Mouse (Mus musculus) stomach, postnatal 0 days (tissue): ENCODE data around the gene Lsamp. TPM values are rescaled to one million over a fixed set of nuclear protein-coding genes. Genes with fewer than 3 reads are reported as not detected.

ENCODE experiments used
- ATAC-seq: fragments of 200-750 bp; cut with Nextera tagmentation; 2 replicates; pipeline ENCODE4 v1.8.0; 2017; ENCODE audit not compliant: low FRiP score, low TSS enrichment
- DNase-seq: peaks from one replicate; pipeline ENCODE4 v3.0.0-alpha.2; 2016; ENCODE audit warnings: low spot score
- H3K27ac ChIP-seq: fragments of 300-500 bp; sonication (generic); replicated peaks from 2 replicates; pipeline ENCODE4 v1.5.1; 2014; ENCODE audit warnings: mild to moderate bottlenecking, control low read depth
- H3K27me3 ChIP-seq: fragments of 300-500 bp; sonication (generic); 2 replicates; pipeline ENCODE4 v1.6.1; 2014; ENCODE audit warnings: low read length; ENCODE audit not compliant: control insufficient read depth, insufficient read depth
- H3K36me3 ChIP-seq: fragments of 300-500 bp; sonication (generic); 2 replicates; pipeline ENCODE4 v1.6.1; 2014; ENCODE audit warnings: low read length, mixed read lengths; ENCODE audit not compliant: control insufficient read depth, insufficient read depth
- H3K4me1 ChIP-seq: fragments of 300-500 bp; sonication (generic); replicated peaks from 2 replicates; pipeline ENCODE4 v1.6.1; 2014; ENCODE audit warnings: antibody characterized with exemption; ENCODE audit not compliant: control insufficient read depth, insufficient read depth
- H3K4me2 ChIP-seq: fragments of 300-500 bp; sonication (generic); replicated peaks from 2 replicates; pipeline ENCODE4 v1.6.1; 2014; ENCODE audit warnings: low read depth, mild to moderate bottlenecking, control low read depth, moderate library complexity
- H3K4me3 ChIP-seq: fragments of 300-500 bp; sonication (generic); 2 replicates; pipeline ENCODE4 v1.5.1; 2014; ENCODE audit warnings: low read depth, low read length, control low read depth
- H3K9ac ChIP-seq: fragments of 300-500 bp; sonication (generic); 2 replicates; pipeline ENCODE4 v1.6.1; 2014; ENCODE audit warnings: mild to moderate bottlenecking, low read length, control low read depth, mixed read lengths
- H3K9me3 ChIP-seq: fragments of 300-500 bp; sonication (generic); 2 replicates; pipeline ENCODE4 v1.6.1; 2016; ENCODE audit warnings: low read length; ENCODE audit not compliant: control insufficient read depth
- CTCF ChIP-seq: IDR thresholded peaks from 2 replicates; pipeline ENCODE4 v1.5.1; 2016; ENCODE audit warnings: antibody characterized with exemption, low read depth, mild to moderate bottlenecking, moderate library complexity
- EP300 ChIP-seq: optimal IDR thresholded peaks from 2 replicates; pipeline ENCODE3; 2016; ENCODE audit warnings: antibody characterized with exemption
- WGBS: fragments of 180-500 bp; shearing (Covaris S2); extraction: QIAGEN DNeasy Blood & Tissue Kit; methylation state at CpG from one replicate; pipeline ENCODE4 v1.1.7; 2014; 5-methylcytosine and 5-hydroxymethylcytosine counted together
- polyA plus RNA-seq: library from polyadenylated mRNA; unstranded; fragments of >200 nt; fragmentation: Nextera tagmentation; extraction: Ambion mirVana; gene quantifications from 2 replicates; pipeline ENCODE4 v1.2.1, GENCODE M21; 2015

Lsamp gene
- polyA plus RNA-seq, 1 experiment from 2014 or later, result 2.8 TPM

DNA sequence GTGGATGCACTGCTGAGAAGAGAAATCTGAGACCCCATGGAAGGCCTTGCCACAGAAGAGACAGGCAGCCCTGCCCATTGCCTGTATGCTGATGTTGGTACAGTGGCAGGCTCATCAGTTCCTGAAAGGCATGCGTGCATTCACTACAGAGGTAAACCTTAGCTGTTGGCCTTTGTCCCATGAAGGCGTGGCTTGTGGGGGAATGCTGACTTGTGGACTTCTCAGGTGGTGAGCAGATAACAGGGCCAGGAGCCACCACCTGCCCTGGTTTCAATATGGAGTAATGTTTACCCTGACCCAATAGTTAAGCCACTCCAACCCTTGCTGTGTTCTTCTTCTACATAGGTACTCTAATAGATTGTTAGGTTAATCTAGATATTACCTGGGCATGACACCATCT is 415.4 kb downstream of the Lsamp start:
- Histone ChIP-seq H3K9ac (no peak overlapping the region), H3K4me1 (no peaks in the 10 kb centered on the region), H3K36me3 (no peaks in the 10 kb centered on the region), H3K4me3 (no peak overlapping the region), H3K9me3 (no peaks in the 10 kb centered on the region), H3K4me2 (no peak overlapping the region), H3K27me3 (no peaks in the 10 kb centered on the region), H3K27ac (no peak overlapping the region)
- ATAC-seq (peak; percentile 78; the same call in 1 of the 2 replicates), DNase-seq (peak; percentile 57)
- no peak for TF ChIP-seq CTCF
- no peak for TF ChIP-seq EP300
- 57% methylated on average over 2 of the region's 2 CpGs for WGBS

DNA sequence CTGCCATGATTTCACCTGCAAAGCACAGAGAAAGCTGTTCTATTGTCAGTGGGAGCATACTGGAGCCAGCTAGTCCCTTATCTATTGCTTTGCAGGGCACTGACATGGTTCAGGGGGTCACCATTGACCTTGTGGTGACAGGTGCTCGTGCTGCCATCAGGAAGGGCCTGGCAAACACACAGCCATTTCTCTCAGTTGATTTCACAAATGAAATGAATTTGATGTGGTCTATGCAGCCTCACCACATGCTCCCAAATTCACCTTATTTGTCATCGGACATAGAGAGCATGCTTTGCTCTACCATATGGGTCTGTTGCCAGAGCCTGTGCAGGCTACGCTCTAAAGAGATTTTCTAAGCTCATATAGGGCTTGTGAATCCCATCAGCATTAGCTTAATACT is 450.1 kb downstream of the Lsamp start:
- H3K4me2 ChIP-seq, result no peak overlapping the region
- DNase-seq, result no peak
- H3K9ac ChIP-seq, result no peak overlapping the region
- no peak for ATAC-seq
- no peaks in the 10 kb centered on the region for H3K4me1 ChIP-seq
- H3K9me3 ChIP-seq, result no peaks in the 10 kb centered on the region
- no peaks in the 10 kb centered on the region for H3K36me3 ChIP-seq
- no peak for TF ChIP-seq CTCF
- no peak for TF ChIP-seq EP300
- H3K27ac ChIP-seq, result no peak overlapping the region
- H3K27me3 ChIP-seq, result no peaks in the 10 kb centered on the region
- 83% methylated on average over 3 of the region's 3 CpGs for WGBS
- no peak overlapping the region for H3K4me3 ChIP-seq

DNA sequence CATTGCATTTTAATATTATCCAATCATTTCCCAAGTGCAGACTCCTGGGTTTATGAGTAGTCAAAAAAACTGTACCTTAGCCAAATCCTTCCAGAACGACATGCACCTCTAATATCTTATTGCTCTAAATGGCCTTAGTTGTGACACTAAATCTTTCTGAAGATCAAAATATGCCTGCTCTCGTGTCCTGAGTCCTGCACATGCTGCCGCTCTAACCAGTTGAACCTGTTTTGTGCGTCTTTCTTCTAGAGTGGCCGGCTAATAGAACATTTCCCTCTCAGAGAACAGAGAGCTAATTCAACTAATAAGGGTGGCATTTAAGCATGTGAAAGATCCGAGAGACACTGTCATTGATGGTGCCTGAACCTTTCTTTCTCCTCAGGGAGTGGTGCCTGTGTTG is 452.3 kb downstream of the Lsamp start:
- TF ChIP-seq CTCF, result no peak
- WGBS, result 44% methylated on average over 6 of the region's 6 CpGs
- no peak for DNase-seq

DNA sequence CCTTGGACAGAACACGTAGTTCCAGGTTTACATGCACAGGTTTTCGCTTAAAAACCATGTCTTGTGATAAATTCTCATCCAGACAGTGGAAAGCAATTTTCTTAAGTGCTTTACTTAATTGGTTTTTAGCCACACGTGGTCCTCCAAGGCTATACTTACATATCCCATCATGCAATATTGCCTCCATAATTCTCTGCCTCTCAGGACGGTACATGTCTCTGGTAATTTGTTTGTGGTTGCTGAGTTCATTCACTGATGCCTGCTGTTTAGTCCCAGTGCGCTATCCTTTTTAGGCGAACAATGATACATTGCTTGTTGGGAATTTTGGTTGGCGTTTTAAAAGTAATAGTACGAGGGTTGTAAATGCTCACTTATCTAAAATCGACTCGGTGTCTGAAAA is 453.7 kb downstream of the Lsamp start:
- no peaks in the 10 kb centered on the region for H3K36me3 ChIP-seq
- no peak overlapping the region for H3K27ac ChIP-seq
- DNase-seq (no peak), ATAC-seq (no peak)
- no peak overlapping the region for H3K4me3 ChIP-seq
- WGBS, result 84% methylated on average over 10 of the region's 10 CpGs
- no peaks in the 10 kb centered on the region for H3K9me3 ChIP-seq
- H3K4me1 ChIP-seq, result no peaks in the 10 kb centered on the region
- H3K4me2 ChIP-seq, result no peak overlapping the region
- no peaks in the 10 kb centered on the region for H3K27me3 ChIP-seq
- no peak overlapping the region for H3K9ac ChIP-seq
- TF ChIP-seq CTCF (no peak), EP300 (no peak)

More for the DNA sequence above, 452.3 kb downstream of the Lsamp start:
- H3K4me2 ChIP-seq, result no peak overlapping the region
- H3K9me3 ChIP-seq, result no peaks in the 10 kb centered on the region
- no peak overlapping the region for H3K4me3 ChIP-seq
- H3K9ac ChIP-seq, result no peak overlapping the region
- H3K27ac ChIP-seq, result no peak overlapping the region
- H3K36me3 ChIP-seq, result no peaks in the 10 kb centered on the region
- no peak for ATAC-seq
- no peaks in the 10 kb centered on the region for H3K27me3 ChIP-seq
- H3K4me1 ChIP-seq, result no peaks in the 10 kb centered on the region

DNA sequence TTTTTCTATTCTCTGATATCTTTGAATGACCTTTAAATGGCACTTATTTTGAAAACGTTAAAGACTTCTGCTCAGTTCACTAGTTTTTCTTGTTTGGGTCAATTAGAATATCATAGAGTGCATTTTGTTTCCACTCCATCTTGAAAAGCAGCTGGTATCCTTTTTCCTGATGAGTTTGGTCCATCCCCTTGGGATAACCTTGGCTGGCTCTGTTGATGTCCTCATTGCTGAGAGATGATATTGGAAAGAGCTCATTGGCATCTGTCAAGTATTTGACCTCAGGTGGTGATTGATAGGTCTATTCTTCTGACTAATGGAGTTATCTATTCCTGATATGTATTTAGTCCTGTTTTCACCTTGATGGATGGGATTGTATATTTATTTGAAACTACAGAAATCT is 454.7 kb downstream of the Lsamp start:
- 49% methylated on average over 1 of the region's 1 CpGs for WGBS
- Histone ChIP-seq H3K27me3 (no peaks in the 10 kb centered on the region), H3K36me3 (no peaks in the 10 kb centered on the region), H3K9ac (no peak overlapping the region), H3K9me3 (no peaks in the 10 kb centered on the region), H3K4me1 (no peaks in the 10 kb centered on the region), H3K27ac (no peak overlapping the region), H3K4me3 (no peak overlapping the region), H3K4me2 (no peak overlapping the region)
- DNase-seq (no peak), ATAC-seq (no peak)
- TF ChIP-seq CTCF (no peak), EP300 (no peak)

DNA sequence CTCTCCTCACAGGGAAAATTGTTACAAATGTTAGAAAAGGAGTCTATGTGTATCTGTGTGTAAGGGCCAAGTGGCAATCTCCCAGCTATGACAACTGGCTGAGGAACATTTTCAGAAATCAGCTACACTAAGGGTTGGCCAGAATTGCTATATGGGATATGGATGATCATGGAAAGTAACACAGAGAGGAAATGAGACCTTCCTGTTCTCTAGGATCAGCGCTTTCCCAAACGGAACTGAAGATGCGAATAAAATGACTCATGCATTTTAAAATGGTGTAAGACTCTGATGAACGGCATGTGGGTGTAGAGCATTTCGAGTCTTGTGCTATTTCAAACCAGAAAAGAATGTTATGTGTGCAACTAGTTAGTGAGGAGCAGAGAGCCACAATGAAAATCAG is 462.4 kb downstream of the Lsamp start:
- Histone ChIP-seq H3K4me2 (no peak overlapping the region), H3K27me3 (no peaks in the 10 kb centered on the region), H3K9me3 (no peaks in the 10 kb centered on the region), H3K9ac (no peak overlapping the region), H3K4me3 (no peak overlapping the region), H3K27ac (no peak overlapping the region), H3K36me3 (no peaks in the 10 kb centered on the region), H3K4me1 (no peaks in the 10 kb centered on the region)
- no peak for TF ChIP-seq EP300
- TF ChIP-seq CTCF, result no peak
- ATAC-seq (no peak), DNase-seq (no peak)
- 75% methylated on average over 5 of the region's 5 CpGs for WGBS
